Mouse (Mus musculus): ENCODE measurements around the gene Scn1b.

GRCm38 (mm10) chr7:31114646-31115045, 12.2 kb downstream of the Scn1b start:
- TF ChIP-seq CTCF (IDR thresholded peaks at IDR 0.05; ENCODE audit: extremely low read depth, insufficient read depth, insufficient read length, insufficient replicate concordance) (no peak), POLR2A (IDR thresholded peaks at IDR 0.05; ENCODE audit: low read depth, low read length) (no peak)
